Mouse (Mus musculus) MEL (cell line): ENCODE measurements around the gene Tpm4. TPM values are rescaled to one million over a fixed set of nuclear protein-coding genes. Genes with fewer than 3 reads are reported as not detected.
A peak's percentile ranks its signal among the peaks of the same experiment; 100 is the strongest.

Experiments used
- DNase-seq: peaks from one replicate; pipeline ENCODE4 v3.0.0; 2011; ENCODE audit warnings: low read depth, low spot score
- H3K27ac ChIP-seq: 2 replicates; pipeline ENCODE4 v1.5.1; 2012; ENCODE audit warnings: low read depth, mild to moderate bottlenecking, control low read depth, low read length, moderate library complexity; ENCODE audit not compliant: control insufficient read depth
- H3K27me3 ChIP-seq, 2 experiments: fragments of 150-350 bp in 1 of 2; sonication (generic) in 1 of 2; 2 replicates each; pipeline ENCODE4 v1.6.1; 2012; ENCODE audit warnings: low read length in 2 of 2, mild to moderate bottlenecking in 2 of 2, improper control_type of control experiment in 1 of 2, moderate library complexity in 1 of 2; ENCODE audit not compliant: insufficient read depth in 2 of 2, control insufficient read depth in 1 of 2
- H3K36me3 ChIP-seq, 2 experiments: 2 replicates each; pipeline ENCODE4 v1.6.1; 2012 to 2014; ENCODE audit warnings: low read length in 2 of 2, improper control_type of control experiment in 1 of 2, inconsistent platforms in 1 of 2, mild to moderate bottlenecking in 1 of 2; ENCODE audit not compliant: insufficient read depth in 2 of 2, control insufficient read depth in 1 of 2
- H3K4me1 ChIP-seq, 2 experiments: fragments of 150-350 bp in 1 of 2; sonication (generic) in 1 of 2; 2 replicates each; pipeline ENCODE4 v1.6.1; 2012; ENCODE audit warnings: low read length in 2 of 2, improper control_type of control experiment in 1 of 2, mild to moderate bottlenecking in 1 of 2; ENCODE audit not compliant: insufficient read depth in 2 of 2, control insufficient read depth in 1 of 2
- H3K4me3 ChIP-seq, 2 experiments: fragments of 150-350 bp in 1 of 2; sonication (generic) in 1 of 2; 2 replicates each; pipeline ENCODE4 v1.5.1; 2012; ENCODE audit warnings: low read depth in 2 of 2, low read length in 2 of 2, mild to moderate bottlenecking in 2 of 2, moderate library complexity in 2 of 2, control low read depth in 1 of 2, improper control_type of control experiment in 1 of 2; ENCODE audit not compliant: control insufficient read depth in 1 of 2, insufficient read depth in 1 of 2
- H3K79me2 ChIP-seq: 2 replicates; pipeline ENCODE4 v1.6.1; 2012; ENCODE audit warnings: mild to moderate bottlenecking, low read length, moderate library complexity; ENCODE audit not compliant: control insufficient read depth, poor library complexity, insufficient read depth
- H3K9ac ChIP-seq: 2 replicates; pipeline ENCODE4 v1.6.1; 2012; ENCODE audit warnings: low read depth, mild to moderate bottlenecking, control low read depth, low read length, moderate library complexity; ENCODE audit not compliant: control insufficient read depth, poor library complexity, severe bottlenecking
- H3K9me3 ChIP-seq: fragments of 150-350 bp; sonication (generic); replicated peaks from 2 replicates; pipeline ENCODE4 v1.6.1; 2012; ENCODE audit warnings: mild to moderate bottlenecking, low read length, improper control_type of control experiment, moderate library complexity; ENCODE audit not compliant: insufficient read depth
- BHLHE40 ChIP-seq: IDR thresholded peaks from 2 replicates; pipeline ENCODE4 v1.6.1; 2012; ENCODE audit warnings: low read depth, mild to moderate bottlenecking, inconsistent platforms, low read length, improper control_type of control experiment, borderline replicate concordance
- CHD1 ChIP-seq: IDR thresholded peaks from 2 replicates; pipeline ENCODE4 v1.6.1; 2012; ENCODE audit warnings: low read depth, mild to moderate bottlenecking, inconsistent platforms, low read length, improper control_type of control experiment
- CHD2 ChIP-seq: IDR thresholded peaks from 2 replicates; pipeline ENCODE4 v1.6.1; 2011; ENCODE audit warnings: low read length, improper control_type of control experiment
- CTCF ChIP-seq, 3 experiments: IDR thresholded peaks in 2 of 3; conservative IDR thresholded peaks in 1 of 3; 2 replicates each; pipeline ENCODE4 v1.5.1; 2011 to 2012; ENCODE audit warnings: low read length in 3 of 3, low read depth in 2 of 3, mild to moderate bottlenecking in 2 of 3, improper control_type of control experiment in 1 of 3, inconsistent platforms in 1 of 3, mixed read lengths in 1 of 3, moderate library complexity in 1 of 3; ENCODE audit not compliant: control insufficient read depth in 1 of 3, insufficient read depth in 1 of 3, poor library complexity in 1 of 3, severe bottlenecking in 1 of 3
- E2F4 ChIP-seq: IDR thresholded peaks from 2 replicates; pipeline ENCODE4 v1.6.1; 2011; ENCODE audit warnings: low read depth, low read length, improper control_type of control experiment, borderline replicate concordance
- ELF1 ChIP-seq: IDR thresholded peaks from 2 replicates; pipeline ENCODE4 v1.6.1; 2014; ENCODE audit warnings: low read depth, mild to moderate bottlenecking, inconsistent platforms, low read length, improper control_type of control experiment, moderate library complexity
- EP300 ChIP-seq, 2 experiments: IDR thresholded peaks; 2 replicates each; pipeline ENCODE4 v1.6.1; 2011; ENCODE audit warnings: improper control_type of control experiment in 2 of 2, low read length in 2 of 2, low read depth in 1 of 2, mild to moderate bottlenecking in 1 of 2
- ETS1 ChIP-seq: IDR thresholded peaks from 2 replicates; pipeline ENCODE4 v1.6.1; 2012; ENCODE audit warnings: low read depth, mild to moderate bottlenecking, inconsistent platforms, low read length, improper control_type of control experiment, moderate library complexity
- GATA1 ChIP-seq: IDR thresholded peaks from 2 replicates; pipeline ENCODE4 v1.6.1; 2011; ENCODE audit warnings: low read depth, low read length, improper control_type of control experiment
- HCFC1 ChIP-seq: IDR thresholded peaks from 2 replicates; pipeline ENCODE4 v1.6.1; 2012; ENCODE audit warnings: low read depth, mild to moderate bottlenecking, inconsistent platforms, low read length, improper control_type of control experiment, moderate library complexity
- JUND ChIP-seq: IDR thresholded peaks from 2 replicates; pipeline ENCODE4 v1.6.1; 2011; ENCODE audit warnings: low read depth, mild to moderate bottlenecking, improper control_type of control experiment, low read length
- MAFK ChIP-seq: IDR thresholded peaks from 2 replicates; pipeline ENCODE4 v1.6.1; 2011; ENCODE audit warnings: low read depth, mild to moderate bottlenecking, low read length, improper control_type of control experiment, borderline replicate concordance
- MAX ChIP-seq: IDR thresholded peaks from 2 replicates; pipeline ENCODE4 v1.6.1; 2011; ENCODE audit warnings: low read length, improper control_type of control experiment
- MEF2A ChIP-seq: IDR thresholded peaks from 2 replicates; pipeline ENCODE4 v1.6.1; 2014; ENCODE audit warnings: low read depth, mild to moderate bottlenecking, inconsistent platforms, low read length, improper control_type of control experiment; ENCODE audit not compliant: poor library complexity, insufficient replicate concordance, severe bottlenecking; ENCODE audit errors: extremely low read depth
- MXI1 ChIP-seq: IDR thresholded peaks from 2 replicates; pipeline ENCODE4 v1.6.1; 2011; ENCODE audit warnings: mild to moderate bottlenecking, low read depth, low read length, improper control_type of control experiment
- MYB ChIP-seq: IDR thresholded peaks from 2 replicates; pipeline ENCODE4 v1.6.1; 2011; ENCODE audit warnings: mild to moderate bottlenecking, low read depth, low read length, improper control_type of control experiment
- NELFE ChIP-seq: IDR thresholded peaks from 2 replicates; pipeline ENCODE4 v1.6.1; 2011; ENCODE audit warnings: low read depth, low read length, improper control_type of control experiment
- POLR2A ChIP-seq, 2 experiments: IDR thresholded peaks; 2 replicates each; pipeline ENCODE4 v1.6.1; 2011 to 2012; ENCODE audit warnings: low read length in 2 of 2, mild to moderate bottlenecking in 2 of 2, control low read depth in 1 of 2, improper control_type of control experiment in 1 of 2, low read depth in 1 of 2, moderate library complexity in 1 of 2; ENCODE audit not compliant: control insufficient read depth in 1 of 2, insufficient read depth in 1 of 2, poor library complexity in 1 of 2
- POLR2AphosphoS5 ChIP-seq: IDR thresholded peaks from 2 replicates; pipeline ENCODE4 v1.6.1; 2012; ENCODE audit warnings: low read depth, borderline replicate concordance, mild to moderate bottlenecking, inconsistent platforms, low read length, moderate library complexity, mixed read lengths
- RAD21 ChIP-seq: IDR thresholded peaks from 2 replicates; pipeline ENCODE4 v1.6.1; 2011; ENCODE audit warnings: mild to moderate bottlenecking, low read depth, low read length, improper control_type of control experiment
- RCOR1 ChIP-seq: IDR thresholded peaks from 2 replicates; pipeline ENCODE4 v1.6.1; 2012; ENCODE audit warnings: low read depth, mild to moderate bottlenecking, inconsistent platforms, low read length, improper control_type of control experiment
- SIN3A ChIP-seq: IDR thresholded peaks from 2 replicates; pipeline ENCODE4 v1.6.1; 2012; ENCODE audit warnings: low read length, improper control_type of control experiment, inconsistent platforms
- SMC3 ChIP-seq: IDR thresholded peaks from 2 replicates; pipeline ENCODE4 v1.6.1; 2011; ENCODE audit warnings: low read depth, low read length, improper control_type of control experiment
- TAL1 ChIP-seq: IDR thresholded peaks from 2 replicates; pipeline ENCODE4 v1.6.1; 2012; ENCODE audit warnings: mild to moderate bottlenecking, inconsistent platforms, low read length, moderate library complexity, mixed read lengths
- TCF12 ChIP-seq: IDR thresholded peaks from 2 replicates; pipeline ENCODE4 v1.6.1; 2014; ENCODE audit warnings: low read depth, mild to moderate bottlenecking, inconsistent platforms, low read length, improper control_type of control experiment, moderate library complexity
- UBTF ChIP-seq: IDR thresholded peaks from 2 replicates; pipeline ENCODE4 v1.6.1; 2012; ENCODE audit warnings: low read depth, mild to moderate bottlenecking, inconsistent platforms, low read length, improper control_type of control experiment, moderate library complexity, borderline replicate concordance; ENCODE audit not compliant: insufficient read depth
- ZC3H11A ChIP-seq: IDR thresholded peaks from 2 replicates; pipeline ENCODE4 v1.6.1; 2012; ENCODE audit warnings: low read depth, mild to moderate bottlenecking, inconsistent platforms, low read length, improper control_type of control experiment
- ZKSCAN1 ChIP-seq: IDR thresholded peaks from 2 replicates; pipeline ENCODE4 v1.6.1; 2012; ENCODE audit warnings: low read depth, mild to moderate bottlenecking, inconsistent platforms, low read length, improper control_type of control experiment, moderate library complexity
- ZNF384 ChIP-seq: IDR thresholded peaks from 2 replicates; pipeline ENCODE4 v1.6.1; 2012; ENCODE audit warnings: low read depth, mild to moderate bottlenecking, inconsistent platforms, low read length, improper control_type of control experiment
- polyA plus RNA-seq, 2 experiments: library from polyadenylated mRNA; stranded (reverse) in 1 of 2; unstranded in 1 of 2; fragments of >175 nt in 1 of 2; fragments of >200 nt in 1 of 2; gene quantifications; 2 replicates each; pipeline versions ENCODE4 v1.2.1 to v1.2.4; 2012; ENCODE audit warnings: low replicate concordance in 2 of 2, low read depth in 1 of 2; ENCODE audit not compliant: insufficient read length in 2 of 2, insufficient read depth in 1 of 2, missing spikeins in 1 of 2
- total RNA-seq: library from RNA; depleted of rRNA; stranded (reverse); fragments of 300-350 nt; gene quantifications from 2 replicates; pipeline ENCODE4 v1.2.3, GENCODE M21; 2012

Gene Tpm4
- total and polyA plus RNA-seq, 3 experiments = 0.12 to 0.36 TPM; not detected in 1

- H3K36me3 ChIP-seq = peaks cover 0 to 26% of the 10 kb centered on the region in 2 experiments; a peak in 2 of 4 replicates
- peaks cover 14 to 21% of the 10 kb centered on the region in 2 experiments; a peak in 3 of 4 replicates for H3K4me1 ChIP-seq
- TF ChIP-seq MEF2A (no peak), SIN3A (no peak), CHD2 (no peak), ELF1 (no peak), RAD21 (no peak), UBTF (no peak), POLR2AphosphoS5 (no peak), TCF12 (no peak), GATA1 (no peak), RCOR1 (no peak), MYB (no peak), SMC3 (no peak), BHLHE40 (no peak), E2F4 (no peak), JUND (no peak), ZKSCAN1 (no peak), EP300 (IDR thresholded peaks at IDR 0.05; ENCODE audit: low read depth in 1 of 2, low read length in 2 of 2) (no peak), TAL1 (no peak), HCFC1 (no peak)
Measured at GRCm38 (mm10) chr8:72149056-72149455, 14.3 kb downstream of the Tpm4 start.

GRCm38 (mm10) chr8:72151418-72152078 lies 16.8 kb downstream of the Tpm4 start:
- H3K4me1 ChIP-seq = peaks cover 14 to 17% of the 10 kb centered on the region in 2 experiments
- no peak overlapping the region for H3K9ac ChIP-seq
- peak; percentile 86 for DNase-seq
- no peaks in the 10 kb centered on the region for H3K79me2 ChIP-seq
- H3K9me3 ChIP-seq = no peaks in the 10 kb centered on the region
- peaks cover 0 to 26% of the 10 kb centered on the region in 2 experiments for H3K36me3 ChIP-seq
- H3K27me3 ChIP-seq = no peaks in the 10 kb centered on the region
- no peak overlapping the region for H3K4me3 ChIP-seq
- peak overlapping the region; percentile 65 for H3K27ac ChIP-seq
- no peak for TF ChIP-seq CHD1
- no peak for TF ChIP-seq CTCF (IDR thresholded peaks at IDR 0.05 in 2 of 3, conservative IDR thresholded peaks at IDR 0.05 in 1 of 3; ENCODE audit: control insufficient read depth in 1 of 3, insufficient read depth in 1 of 3, low read depth in 2 of 3, low read length in 3 of 3, poor library complexity in 1 of 3, severe bottlenecking in 1 of 3)
- peak; percentile 47; the same call in 1 of the 2 replicates for TF ChIP-seq ETS1
- TF ChIP-seq ZKSCAN1 = no peak
- TF ChIP-seq RCOR1 = peak; percentile 75
- TF ChIP-seq MAFK = no peak
- peak; percentile 79 for TF ChIP-seq GATA1
- TF ChIP-seq POLR2A (IDR thresholded peaks at IDR 0.05; ENCODE audit: control insufficient read depth in 1 of 2, insufficient read depth in 1 of 2, low read depth in 1 of 2, low read length in 2 of 2, poor library complexity in 1 of 2) = no peak
- no peak for TF ChIP-seq NELFE
- 0 out of 2 replicates have a peak, but pooled peaks have one; percentile 7 for TF ChIP-seq MAX
- TF ChIP-seq ELF1 = 0 out of 2 replicates have a peak, but pooled peaks have one; percentile 20
- TF ChIP-seq SIN3A = peak; percentile 61
- TF ChIP-seq HCFC1 = 0 out of 2 replicates have a peak, but pooled peaks have one; percentile 42
- TF ChIP-seq TAL1 = peak; percentile 34; the same call in 1 of the 2 replicates
- TF ChIP-seq ZC3H11A = no peak
- TF ChIP-seq UBTF = no peak
- no peak for TF ChIP-seq RAD21
- peak; percentile 74 to 91 for TF ChIP-seq EP300 (IDR thresholded peaks at IDR 0.05; ENCODE audit: low read depth in 1 of 2, low read length in 2 of 2)
- TF ChIP-seq TCF12 = peak; percentile 59; the same call in 1 of the 2 replicates
- TF ChIP-seq JUND = no peak
- TF ChIP-seq ZNF384 = no peak
- 0 out of 2 replicates have a peak, but pooled peaks have one; percentile 34 for TF ChIP-seq MXI1

More at GRCm38 (mm10) chr8:72149056-72149455, 14.3 kb downstream of the Tpm4 start:
- Histone ChIP-seq H3K79me2 (no peaks in the 10 kb centered on the region), H3K9ac (no peak overlapping the region), H3K4me3 (no peak overlapping the region), H3K27ac (no peak overlapping the region), H3K9me3 (no peaks in the 10 kb centered on the region), H3K27me3 (no peaks in the 10 kb centered on the region)
- no peak for DNase-seq
